8 mouse cellular contexts compared by ENCODE assay signal in the genomic region with DNA sequence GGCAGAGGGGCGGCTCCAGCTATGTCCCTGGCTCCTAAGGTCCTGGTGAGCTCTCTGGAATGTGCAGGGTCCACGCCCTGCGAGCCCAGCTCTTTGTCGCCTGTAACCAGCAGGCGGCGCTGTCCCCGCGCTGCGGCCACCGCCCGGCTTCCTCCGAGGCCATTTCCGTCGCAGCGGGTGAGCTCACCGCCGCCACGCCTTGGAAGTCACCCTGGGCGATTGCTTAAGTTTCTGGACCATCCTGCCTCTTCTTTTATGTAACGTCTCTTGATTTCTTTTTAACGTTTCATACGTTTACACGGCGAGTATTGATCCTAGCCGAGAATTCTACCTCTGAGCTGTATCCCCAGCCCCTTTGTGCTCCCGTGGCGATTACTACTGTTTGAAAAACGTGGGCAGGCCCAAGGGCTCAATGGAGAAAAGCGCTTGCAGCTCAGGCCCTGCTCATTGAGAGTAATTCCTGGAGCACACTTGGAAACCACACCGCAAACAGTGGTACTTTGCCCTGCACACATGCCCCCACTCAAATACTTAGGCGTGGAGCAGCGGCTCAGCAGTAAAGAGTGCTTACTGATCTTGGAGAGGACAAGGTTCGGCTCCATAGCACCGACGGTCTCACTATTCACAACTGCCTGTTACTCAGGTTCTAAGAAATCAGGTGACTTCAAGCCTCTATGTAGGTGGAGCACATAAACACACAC. TPM values are rescaled to one million over a fixed set of nuclear protein-coding genes. Genes with fewer than 3 reads are reported as not detected.
DNase-seq lines count a peak whose midpoint lies in the region; ATAC-seq and TF ChIP-seq lines count a peak whose summit lies in the region.

No protein-coding gene starts in this region.

- peak overlapping the region; percentile 32 for H3K4me3 ChIP-seq in C2C12 (ENCODE audit: insufficient read depth, poor library complexity, severe bottlenecking)
- H3K4me3 ChIP-seq in heart, embryonic 12.5 days = peak overlapping the region; percentile 48
- H3K4me3 ChIP-seq in kidney, embryonic 16.5 days (ENCODE audit: low read length) = peak overlapping the region; percentile 50

- peak overlapping the region; percentile 97 for H3K27ac ChIP-seq in heart, embryonic 12.5 days (ENCODE audit: poor library complexity, severe bottlenecking)
- peak overlapping the region; percentile 94 for H3K27ac ChIP-seq in kidney, embryonic 16.5 days (ENCODE audit: low read length)

- no peaks in the 10 kb centered on the region for H3K79me2 ChIP-seq in C2C12 (ENCODE audit: control insufficient read depth, insufficient read depth)

- no peaks in the 10 kb centered on the region for H3K27me3 ChIP-seq in C2C12 (ENCODE audit: control insufficient read depth, insufficient read depth, insufficient read length)
- no peaks in the 10 kb centered on the region for H3K27me3 ChIP-seq in heart, embryonic 12.5 days (replicated peaks)
- no peaks in the 10 kb centered on the region for H3K27me3 ChIP-seq in kidney, embryonic 16.5 days (ENCODE audit: insufficient read depth, low read length)

- peak overlapping the region; percentile 84 for H3ac ChIP-seq in C2C12 (ENCODE audit: control insufficient read depth, insufficient read length, low read depth)

- no peaks in the 10 kb centered on the region for H3K9me3 ChIP-seq in heart, embryonic 12.5 days (replicated peaks)
- no peaks in the 10 kb centered on the region for H3K9me3 ChIP-seq in kidney, embryonic 16.5 days (ENCODE audit: low read length)

- H3K4me1 ChIP-seq in heart, embryonic 12.5 days (replicated peaks) = peaks cover 74% of the 10 kb centered on the region
- H3K4me1 ChIP-seq in kidney, embryonic 16.5 days (ENCODE audit: insufficient read depth, low read length) = peaks cover 17% of the 10 kb centered on the region

- no peaks in the 10 kb centered on the region for H3K79me3 ChIP-seq in C2C12 (ENCODE audit: low read depth)

- H3K9ac ChIP-seq in heart, embryonic 12.5 days = peak overlapping the region; percentile 77
- H3K9ac ChIP-seq in kidney, embryonic 16.5 days (replicated peaks; ENCODE audit: low read length) = peak overlapping the region; percentile 80

- peak overlapping the region; percentile 77 for H3K4me2 ChIP-seq in heart, embryonic 12.5 days
- H3K4me2 ChIP-seq in kidney, embryonic 16.5 days (replicated peaks; ENCODE audit: low read depth, low read length) = peak overlapping the region; percentile 58

- peak; percentile 96 for DNase-seq in brain, adult 2 months (ENCODE audit: low read depth, low spot score)
- DNase-seq in liver = peak; percentile 94
- peak; percentile 84 to 91 for DNase-seq in monocyte, adult 2 months (ENCODE audit: low read depth in 1 of 2, low spot score in 2 of 2)
- peak; percentile 90 to 95 for DNase-seq in spleen, postnatal 14 days (ENCODE audit: low spot score in 2 of 2)

- peak; percentile 96 for ATAC-seq in erythroblast, adult 5-6 weeks (replicated peaks; ENCODE audit: low FRiP score, poor library complexity, severe bottlenecking)
- ATAC-seq in heart, embryonic 12.5 days (ENCODE audit: insufficient number of reproducible peaks, low FRiP score) = peak; percentile 92
- peak; percentile 94 for ATAC-seq in kidney, embryonic 16.5 days (ENCODE audit: low FRiP score, low TSS enrichment)

- no peaks in the 10 kb centered on the region for H3K36me3 ChIP-seq in C2C12 (ENCODE audit: control insufficient read depth, insufficient read depth)
- no peaks in the 10 kb centered on the region for H3K36me3 ChIP-seq in heart, embryonic 12.5 days
- no peaks in the 10 kb centered on the region for H3K36me3 ChIP-seq in kidney, embryonic 16.5 days (ENCODE audit: insufficient read depth, low read length)

- TF ChIP-seq CTCF in C2C12 (IDR thresholded peaks at IDR 0.05; ENCODE audit: control insufficient read depth, insufficient read depth, insufficient read length) = peak; percentile 100

- 6% methylated on average over 35 of the region's 35 CpGs for WGBS in heart, embryonic 12.5 days
- 4% methylated on average over 35 of the region's 35 CpGs for WGBS in kidney, embryonic 16.5 days

TF ChIP-seq in C2C12, 6 proteins besides CTCF, POLR2A, EP300 and RAD21:
- TF ChIP-seq FOSL1 (IDR thresholded peaks at IDR 0.05; ENCODE audit: insufficient read depth, low read length, poor library complexity, severe bottlenecking) = no peak
- no peak for TF ChIP-seq USF1 (IDR thresholded peaks at IDR 0.05; ENCODE audit: low read depth)
- TF ChIP-seq MYOG (IDR thresholded peaks at IDR 0.05; ENCODE audit: control insufficient read depth, extremely low read depth, insufficient read length) = no peak
- peak; percentile 96 for TF ChIP-seq MAX (IDR thresholded peaks at IDR 0.05)
- TF ChIP-seq CEBPB (IDR thresholded peaks at IDR 0.05; ENCODE audit: low read depth) = peak; percentile 95
- peak; percentile 14 for TF ChIP-seq MYOD1 (IDR thresholded peaks at IDR 0.05; ENCODE audit: control insufficient read depth, insufficient read length, low read depth)

RNA-seq across cellular contexts. Expression of a gene that starts 36.4 kb away (rescaled TPM):
- polyA plus RNA-seq in C2C12 (2012; fragmentation: generic; extraction: Trizol) = 976 TPM
- total RNA-seq in erythroblast, adult 5-6 weeks (2015; ENCODE audit: low replicate concordance) = 73.8 and 96.1 TPM in 2 replicates
- 36.4 and 46.4 TPM in 2 replicates for total RNA-seq in erythroblast, adult 5-6 weeks (2017; ENCODE audit: low replicate concordance)
- 135 and 139 TPM in 2 replicates for polyA plus RNA-seq in heart, embryonic 12.5 days (2016; fragmentation: Nextera tagmentation; extraction: Ambion mirVana)
- polyA plus RNA-seq in kidney, embryonic 16.5 days (2015; fragmentation: Nextera tagmentation; extraction: Ambion mirVana) = 213 and 219 TPM in 2 replicates

RNA-seq across cellular contexts. Expression of a gene that starts 39.7 kb away (rescaled TPM):
- polyA plus RNA-seq in C2C12 (2012; fragmentation: generic; extraction: Trizol) = 2,758 TPM
- 15.3 and 19.6 TPM in 2 replicates for total RNA-seq in erythroblast, adult 5-6 weeks (2015; ENCODE audit: low replicate concordance)
- 4.3 and 5.9 TPM in 2 replicates for total RNA-seq in erythroblast, adult 5-6 weeks (2017; ENCODE audit: low replicate concordance)
- polyA plus RNA-seq in heart, embryonic 12.5 days (2016; fragmentation: Nextera tagmentation; extraction: Ambion mirVana) = 1,110 and 1,118 TPM in 2 replicates
- 925 and 946 TPM in 2 replicates for polyA plus RNA-seq in kidney, embryonic 16.5 days (2015; fragmentation: Nextera tagmentation; extraction: Ambion mirVana)

RNA-seq across cellular contexts. Expression of a gene that starts 39.9 kb away (rescaled TPM):
- polyA plus RNA-seq in C2C12 (2012; fragmentation: generic; extraction: Trizol) = 0.22 TPM
- total RNA-seq in erythroblast, adult 5-6 weeks (2015; ENCODE audit: low replicate concordance) = not detected in 2 replicates
- 4.7 TPM in 1 of 2 replicates, not detected in the other for total RNA-seq in erythroblast, adult 5-6 weeks (2017; ENCODE audit: low replicate concordance)
- not detected in 2 replicates for polyA plus RNA-seq in heart, embryonic 12.5 days (2016; fragmentation: Nextera tagmentation; extraction: Ambion mirVana)
- not detected in 2 replicates for polyA plus RNA-seq in kidney, embryonic 16.5 days (2015; fragmentation: Nextera tagmentation; extraction: Ambion mirVana)

RNA-seq across cellular contexts. Expression of a gene that starts 58.9 kb away (rescaled TPM):
- polyA plus RNA-seq in C2C12 (2012; fragmentation: generic; extraction: Trizol) = 3,512 TPM
- total RNA-seq in erythroblast, adult 5-6 weeks (2015; ENCODE audit: low replicate concordance) = 804 and 902 TPM in 2 replicates
- 180 and 247 TPM in 2 replicates for total RNA-seq in erythroblast, adult 5-6 weeks (2017; ENCODE audit: low replicate concordance)
- 1,481 and 1,517 TPM in 2 replicates for polyA plus RNA-seq in heart, embryonic 12.5 days (2016; fragmentation: Nextera tagmentation; extraction: Ambion mirVana)
- 1,826 and 1,900 TPM in 2 replicates for polyA plus RNA-seq in kidney, embryonic 16.5 days (2015; fragmentation: Nextera tagmentation; extraction: Ambion mirVana)

Comparison
In these comparisons a context has a peak if more than half of its experiments do, and no peak if none do; other contexts are left out.
1. Peak in every context shown above with its lines: DNase-seq, ATAC-seq, H3K4me3 ChIP-seq and H3K27ac ChIP-seq.